Mouse (Mus musculus): Measurements from ENCODE around the gene Olfr295.

Gene Olfr295

DNA sequence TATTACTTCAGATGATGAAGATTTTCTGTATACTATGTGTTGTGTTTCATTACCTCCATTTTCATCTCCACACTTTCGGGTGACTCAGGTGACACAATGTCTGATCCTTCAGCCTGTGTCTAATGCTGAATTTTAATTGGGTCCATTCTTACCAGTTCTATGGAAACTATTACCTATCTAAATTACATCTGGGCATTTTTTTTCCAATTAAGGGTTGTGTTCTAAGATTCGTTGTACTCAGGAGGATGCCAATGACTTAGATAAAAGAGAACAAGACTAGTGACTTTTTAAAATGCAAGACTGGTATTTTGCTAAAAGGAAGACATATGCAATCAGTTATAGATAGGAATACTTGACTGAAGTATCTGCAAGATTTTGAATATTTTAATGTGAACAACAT lies at the start of gene Olfr295:
Gene Olfr295, plus strand, starts transcription at position 301 of the 400 bp plus-strand sequence.
- DNase-seq (ENCODE audit: low read depth, low spot score): no peak

DNA sequence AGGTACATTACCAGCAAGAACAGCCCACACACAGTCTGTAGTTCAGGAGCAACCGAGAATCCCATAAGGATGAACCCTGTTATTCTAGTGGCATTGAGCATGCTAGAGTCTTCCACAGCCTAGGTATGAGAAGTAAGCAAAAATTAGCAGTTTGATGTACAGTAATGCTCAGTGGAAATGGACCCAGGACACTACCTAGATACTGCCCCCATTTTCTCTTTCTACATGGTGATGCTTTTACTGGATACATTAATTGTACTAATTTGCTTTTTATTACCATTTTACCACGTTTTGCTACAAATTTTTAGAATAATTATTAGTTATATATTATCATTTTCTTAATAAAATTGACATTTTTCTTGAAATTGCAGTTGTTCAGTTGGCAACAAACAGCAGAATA lies 32.9 kb downstream of the Olfr295 start, which contains the start of gene Olfr294:
Gene Olfr294, minus strand, starts transcription at position 101 of the 400 bp plus-strand sequence.
- DNase-seq (ENCODE audit: low read depth, low spot score): no peak

Data from A20 (cell line).